9 mouse cellular contexts compared by ENCODE assay signal in genomic region chr9:24695700-24696404, GRCm38 (mm10). TPM values are rescaled to one million over a fixed set of nuclear protein-coding genes. Genes with fewer than 3 reads are reported as not detected.
DNase-seq lines count a peak whose midpoint lies in the region; ATAC-seq lines count a peak whose summit lies in the region.
"Had no signal": no experiment of that assay in that cellular context is flagged by ENCODE, and none has a peak within 500 bp of the region (broad histone marks: within the 10 kb centered on the region; RNA-seq: fewer than 3 reads in every experiment).

Gene Dpy19l2, minus strand, starts transcription at chr9:24696293.

- H3K27ac ChIP-seq in forebrain, embryonic 15.5 days (replicated peaks): no peak within 1 kb of the TSS
- no peak within 1 kb of the TSS for H3K27ac ChIP-seq in intestine, embryonic 14.5 days (ENCODE audit: low read depth)
- H3K27ac ChIP-seq in liver, embryonic 15.5 days (replicated peaks): no peak within 1 kb of the TSS

- H3K9ac ChIP-seq in forebrain, embryonic 15.5 days (replicated peaks): peak within 1 kb of the TSS; percentile 55
- H3K9ac ChIP-seq in intestine, embryonic 14.5 days (ENCODE audit: low read length): peak within 1 kb of the TSS; percentile 25; the same call in 1 of the 2 replicates
- H3K9ac ChIP-seq in liver, embryonic 15.5 days: no peak within 1 kb of the TSS

- H3K4me1 ChIP-seq in forebrain, embryonic 15.5 days: peaks cover 10% of the 10 kb centered on the region
- H3K4me1 ChIP-seq in intestine, embryonic 14.5 days (replicated peaks; ENCODE audit: control insufficient read depth, insufficient read depth, low read length): no peaks in the 10 kb centered on the region; the same call in 1 of the 2 replicates
- H3K4me1 ChIP-seq in liver, embryonic 15.5 days (replicated peaks): no peaks in the 10 kb centered on the region

- H3K4me2 ChIP-seq in forebrain, embryonic 15.5 days (replicated peaks): peak within 1 kb of the TSS; percentile 99
- H3K4me2 ChIP-seq in intestine, embryonic 14.5 days (ENCODE audit: low read length): peak within 1 kb of the TSS; percentile 90
- peak within 1 kb of the TSS; percentile 39 for H3K4me2 ChIP-seq in liver, embryonic 15.5 days

- H3K4me3 ChIP-seq in forebrain, embryonic 15.5 days: peak within 1 kb of the TSS; percentile 58
- H3K4me3 ChIP-seq in intestine, embryonic 14.5 days (ENCODE audit: low read depth, low read length): peak within 1 kb of the TSS; percentile 41
- H3K4me3 ChIP-seq in liver, embryonic 15.5 days (replicated peaks): 0 out of 2 replicates have a peak within 1 kb of the TSS, but pooled peaks have one; percentile 8

- no peaks in the 10 kb centered on the region for H3K9me3 ChIP-seq in forebrain, embryonic 15.5 days
- no peaks in the 10 kb centered on the region for H3K9me3 ChIP-seq in intestine, embryonic 14.5 days (ENCODE audit: control insufficient read depth, low read length)
- no peaks in the 10 kb centered on the region for H3K9me3 ChIP-seq in liver, embryonic 15.5 days (replicated peaks)

- peak; percentile 96 for ATAC-seq in forebrain, embryonic 15.5 days (replicated peaks)
- ATAC-seq in intestine, embryonic 14.5 days (replicated peaks; ENCODE audit: low FRiP score, low TSS enrichment, low read depth): peak; percentile 79
- no peak for ATAC-seq in liver, embryonic 15.5 days (ENCODE audit: insufficient read depth)

- DNase-seq in cerebellum, postnatal 14 days: peak; percentile 44 to 49
- DNase-seq in cerebellum, postnatal 36 days: no peak
- DNase-seq in Muller cell, postnatal 12 days (ENCODE audit: inconsistent ontology term): peak; percentile 38
- peak; percentile 75 for DNase-seq in intestine, embryonic 14.5 days (ENCODE audit: low spot score)
- peak; percentile 49 for DNase-seq in right cerebral cortex, postnatal 25 days
- no peak for DNase-seq in MN1 (ENCODE audit: low spot score)

- H3K27me3 ChIP-seq in forebrain, embryonic 15.5 days: 0 out of 2 replicates have a peak, but pooled peaks cover 2% of the 10 kb centered on the region
- 0 out of 2 replicates have a peak, but pooled peaks cover 11% of the 10 kb centered on the region for H3K27me3 ChIP-seq in intestine, embryonic 14.5 days (replicated peaks; ENCODE audit: control insufficient read depth, insufficient read depth, low read length)
- H3K27me3 ChIP-seq in liver, embryonic 15.5 days: peaks cover 21% of the 10 kb centered on the region

- under 1% methylated on average over 45 of the region's 45 CpGs for WGBS in forebrain, embryonic 15.5 days
- WGBS in intestine, embryonic 14.5 days: under 1% methylated on average over 45 of the region's 45 CpGs
- under 1% methylated on average over 45 of the region's 45 CpGs for WGBS in liver, embryonic 15.5 days (ENCODE audit: insufficient replicate concordance)

- H3K36me3 ChIP-seq in forebrain, embryonic 15.5 days: no peaks in the 10 kb centered on the region
- no peaks in the 10 kb centered on the region for H3K36me3 ChIP-seq in intestine, embryonic 14.5 days (ENCODE audit: control insufficient read depth, insufficient read depth, low read length)
- no peaks in the 10 kb centered on the region for H3K36me3 ChIP-seq in liver, embryonic 15.5 days (replicated peaks)

RNA-seq across cellular contexts. Expression of gene Dpy19l2, which starts in this region (rescaled TPM):
- 0.26 and 0.32 TPM in 2 replicates for polyA plus RNA-seq in forebrain, embryonic 15.5 days (2015; fragmentation: Nextera tagmentation; extraction: Ambion mirVana)
- polyA plus RNA-seq in intestine, embryonic 14.5 days (2014; fragmentation: Nextera tagmentation; extraction: Ambion mirVana): not detected in 2 replicates
- 0.03 and 0.09 TPM in 2 replicates for polyA plus RNA-seq in liver, embryonic 15.5 days (2015; fragmentation: Nextera tagmentation; extraction: Ambion mirVana)
- polyA plus RNA-seq: large intestine, adult 2 months had no signal

Comparison
In these comparisons a context has a peak if more than half of its experiments do, and no peak if none do; other contexts are left out.
1. DNase-seq: peak in cerebellum, postnatal 14 days (2 of 2), Muller cell, postnatal 12 days (single experiment) and right cerebral cortex, postnatal 25 days (single experiment); none in cerebellum, postnatal 36 days (0 of 2) and MN1 (single experiment).
2. Peak in ATAC-seq, H3K4me3 ChIP-seq, H3K9ac ChIP-seq and H3K4me2 ChIP-seq in forebrain, embryonic 15.5 days; RNA of the gene not detected or under 1 TPM.
3. Peak in DNase-seq, ATAC-seq, H3K4me3 ChIP-seq, H3K9ac ChIP-seq and H3K4me2 ChIP-seq in intestine, embryonic 14.5 days; RNA of the gene not detected or under 1 TPM.
4. H3K4me2 ChIP-seq: peak in every context shown above with its lines; median percentile 99 in forebrain, embryonic 15.5 days; 90 in intestine, embryonic 14.5 days; 39 in liver, embryonic 15.5 days.
5. H3K4me3 ChIP-seq: peak in every context shown above with its lines; median percentile 58 in forebrain, embryonic 15.5 days; 41 in intestine, embryonic 14.5 days; 8 in liver, embryonic 15.5 days.